Mouse (Mus musculus) inflammation-experienced regulatory T-cells, adult 16 weeks (primary cell): ENCODE results near the gene Olfr191. TPM values are rescaled to one million over a fixed set of nuclear protein-coding genes. Genes with fewer than 3 reads are reported as not detected.

Experiments used
- polyA plus RNA-seq: library from polyadenylated mRNA; unstranded; fragments of 100-300 nt; shearing (Covaris generic); gene quantifications from one replicate; pipeline ENCODE4 v1.2.1, GENCODE M21; 2017

Gene Olfr191
- not detected for polyA plus RNA-seq

DNA sequence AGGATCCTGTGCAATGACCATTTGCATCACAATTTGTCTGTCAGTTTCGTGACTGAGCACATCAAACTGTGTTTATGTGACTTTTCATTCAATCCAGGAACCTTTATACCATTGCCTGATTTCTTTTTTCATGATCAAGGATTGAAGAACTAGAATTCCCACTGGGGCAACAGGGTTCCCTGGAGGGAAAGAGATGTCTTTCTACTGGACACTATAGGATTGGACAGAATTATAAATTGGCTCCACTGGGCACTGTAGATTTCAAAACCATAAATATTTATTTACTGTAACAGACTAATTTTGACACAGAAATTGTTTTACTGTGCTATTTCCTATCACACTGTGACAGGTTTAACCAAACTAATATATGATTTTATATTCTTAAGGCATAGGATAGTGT, at the start of gene Olfr191:
Gene Olfr191, minus strand, starts transcription at position 101 of the 400 bp plus-strand sequence.

DNA sequence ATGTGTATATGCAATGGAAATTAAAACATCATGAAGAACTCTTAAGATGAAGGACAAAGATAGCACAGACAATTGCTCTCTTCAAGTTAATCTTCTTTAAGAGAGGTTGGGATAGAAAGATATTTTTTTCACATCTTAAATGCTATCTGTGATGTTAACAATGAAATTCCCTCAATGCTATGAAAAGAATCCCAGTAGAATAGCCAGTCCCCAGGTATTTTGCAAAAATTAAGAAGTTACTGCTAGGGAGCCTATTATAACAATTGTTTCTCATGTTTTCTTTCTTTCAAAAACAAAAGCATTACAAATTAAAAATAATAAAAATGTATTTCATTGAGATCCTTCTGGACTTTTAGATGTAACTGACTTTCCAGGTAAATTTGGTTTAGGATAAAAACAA, 31.3 kb upstream of the Olfr191 start, which contains the start of gene Olfr194:
Gene Olfr194, minus strand, starts transcription at position 101 of the 400 bp plus-strand sequence.

DNA sequence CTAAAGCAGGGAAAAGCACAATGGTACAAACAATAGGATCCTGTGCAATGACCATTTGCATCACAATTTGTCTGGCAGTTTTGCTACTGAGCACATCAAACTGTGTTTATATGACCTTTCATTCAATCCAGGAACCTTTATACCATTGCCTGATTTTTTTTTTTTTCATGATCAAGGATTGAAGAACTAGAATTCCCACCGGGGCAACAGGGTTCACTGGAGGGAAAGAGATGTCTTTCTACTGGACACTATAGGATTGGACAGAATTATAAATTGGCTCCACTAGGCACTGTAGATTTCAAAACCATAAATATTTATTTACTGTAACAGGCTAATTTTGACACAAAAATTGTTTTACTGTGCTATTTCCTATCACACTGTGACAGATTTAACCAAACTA, 22.2 kb upstream of the Olfr191 start, which contains the start of gene Olfr193:
Gene Olfr193, minus strand, starts transcription at position 101 of the 400 bp plus-strand sequence.

DNA sequence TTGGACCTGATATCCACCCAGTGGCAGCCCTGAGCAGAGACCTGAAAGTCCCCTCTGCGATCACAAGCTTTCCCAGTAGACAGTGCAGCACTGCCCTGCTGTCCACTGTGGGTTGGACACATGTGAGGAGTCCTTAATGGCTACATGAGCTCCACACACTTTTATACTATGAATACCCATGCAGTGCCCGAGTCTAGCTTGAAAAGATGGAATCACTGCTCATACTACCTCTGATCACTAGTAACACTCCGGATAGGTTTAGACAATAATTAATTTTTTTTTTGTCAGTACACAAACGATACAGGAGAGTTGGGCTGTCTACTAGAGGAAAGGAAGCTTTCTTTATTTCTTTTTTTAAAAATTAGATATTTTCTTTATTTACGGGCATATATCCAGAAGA, 11.7 kb downstream of the Olfr191 start, which contains the start of gene Olfr190:
Gene Olfr190, minus strand, starts transcription at position 101 of the 400 bp plus-strand sequence.

DNA sequence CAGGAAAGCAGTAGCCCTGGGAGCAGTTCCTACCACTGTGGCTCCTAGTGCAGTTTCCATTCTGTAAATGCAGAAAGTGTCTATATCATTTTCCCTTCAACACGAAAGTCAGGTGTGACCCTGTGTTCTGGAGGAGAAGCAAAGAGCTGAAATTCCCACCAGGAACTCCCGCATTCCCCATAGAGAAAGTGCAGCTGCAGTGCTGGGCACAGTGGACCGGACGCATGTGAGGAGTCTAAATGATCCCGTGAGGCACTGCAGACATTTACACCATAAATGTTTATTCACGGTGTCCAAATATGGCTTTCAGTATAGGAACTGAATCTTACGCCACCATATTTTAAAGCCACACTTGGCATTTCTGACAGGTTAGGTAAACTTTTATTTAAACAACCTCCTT, 49.9 kb downstream of the Olfr191 start, which contains the start of gene Olfr187:
Gene Olfr187, minus strand, starts transcription at position 58 of the 400 bp plus-strand sequence.

Other genes with a start within 250 kb of the Olfr191 start
- gene Olfr177, start 215.1 kb downstream of the Olfr191 start, polyA plus RNA-seq = not detected
- gene Olfr178, start 197.8 kb downstream of the Olfr191 start, polyA plus RNA-seq = 0.13 TPM
- not detected for gene Olfr181, start 161.1 kb downstream of the Olfr191 start, polyA plus RNA-seq
- not detected for gene Olfr180, start 160.4 kb downstream of the Olfr191 start, polyA plus RNA-seq
- gene Olfr183, start 94.5 kb downstream of the Olfr191 start, polyA plus RNA-seq = not detected
- gene Olfr186, start 59.5 kb downstream of the Olfr191 start, polyA plus RNA-seq = not detected
- not detected for gene Olfr187, start 50.1 kb downstream of the Olfr191 start, polyA plus RNA-seq
- not detected for gene Olfr190, start 11.8 kb downstream of the Olfr191 start, polyA plus RNA-seq
- not detected for gene Olfr193, start 22.1 kb upstream of the Olfr191 start, polyA plus RNA-seq
- gene Olfr194, start 31.2 kb upstream of the Olfr191 start, polyA plus RNA-seq = not detected
- gene Olfr195, start 57.2 kb upstream of the Olfr191 start, polyA plus RNA-seq = not detected
- not detected for gene Olfr196, start 80.6 kb upstream of the Olfr191 start, polyA plus RNA-seq
- gene Olfr198, start 113.7 kb upstream of the Olfr191 start, polyA plus RNA-seq = not detected
- gene Olfr199, start 129.9 kb upstream of the Olfr191 start, polyA plus RNA-seq = not detected
- gene Olfr201, start 182.8 kb upstream of the Olfr191 start, polyA plus RNA-seq = not detected
- gene Olfr202, start 197.0 kb upstream of the Olfr191 start, polyA plus RNA-seq = not detected
- not detected for gene Olfr203, start 209.1 kb upstream of the Olfr191 start, polyA plus RNA-seq
- not detected for gene Olfr204, start 228.4 kb upstream of the Olfr191 start, polyA plus RNA-seq
- not detected for gene Olfr205, start 241.3 kb upstream of the Olfr191 start, polyA plus RNA-seq